Mouse (Mus musculus): Measurements from ENCODE around the gene Dlec1. TPM values are rescaled to one million over a fixed set of nuclear protein-coding genes. Genes with fewer than 3 reads are reported as not detected.

The Dlec1 gene
- polyA plus RNA-seq, 1 experiment from 2014 or later: 0.56 TPM

DNA sequence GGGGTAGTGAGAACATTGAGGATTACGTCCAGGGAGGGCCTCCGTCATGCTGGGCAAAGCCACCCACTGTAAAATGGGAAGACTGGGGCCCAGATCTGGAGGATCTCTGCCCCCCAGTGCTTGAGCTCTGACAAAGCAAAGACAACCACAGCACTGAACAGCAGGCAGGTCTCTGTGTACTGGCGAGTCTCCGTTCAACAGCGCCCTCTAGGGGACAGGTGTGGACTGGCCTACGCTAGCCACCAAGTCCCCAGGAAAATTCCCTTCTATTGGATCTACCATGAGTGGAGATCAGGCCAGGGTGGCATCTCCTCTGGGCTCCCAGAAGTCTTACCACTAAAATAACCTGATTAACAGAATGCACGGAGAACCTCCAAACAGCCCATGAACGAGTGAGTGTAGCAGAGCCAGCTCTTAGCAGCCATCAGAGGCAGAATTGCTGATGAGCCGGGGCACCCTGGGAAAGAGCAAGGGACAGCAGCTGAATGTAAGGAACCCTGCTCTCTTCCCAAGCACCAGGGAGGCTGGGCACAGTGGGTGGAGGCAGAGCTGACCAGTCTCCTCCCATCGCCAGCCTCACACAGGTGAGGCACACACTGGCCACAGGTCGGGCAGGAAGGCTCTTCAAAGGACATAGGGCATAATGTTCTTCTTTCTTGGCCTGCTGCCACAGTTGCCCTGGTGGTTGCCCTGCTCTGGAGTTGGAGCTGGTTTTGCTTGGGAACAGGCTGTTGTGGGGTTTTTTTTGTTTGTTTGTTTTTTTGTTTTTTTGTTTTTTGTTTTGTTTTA, 90.1 kb downstream of the Dlec1 start:
- Histone ChIP-seq H3K27me3 (ENCODE audit: control insufficient read depth, insufficient read depth, low read length) (no peaks in the 10 kb centered on the region), H3K27ac (ENCODE audit: low read depth, low read length) (no peak overlapping the region), H3K9me3 (replicated peaks; ENCODE audit: control insufficient read depth, low read length) (no peaks in the 10 kb centered on the region), H3K4me2 (no peak overlapping the region), H3K36me3 (ENCODE audit: control insufficient read depth, insufficient read depth, low read length) (no peaks in the 10 kb centered on the region), H3K4me1 (ENCODE audit: control insufficient read depth, insufficient read depth, low read length) (no peaks in the 10 kb centered on the region), H3K9ac (ENCODE audit: low read depth, low read length) (no peak overlapping the region), H3K4me3 (ENCODE audit: low read depth, low read length) (no peak overlapping the region)
- WGBS (ENCODE audit: insufficient replicate concordance): 34% methylated on average over 11 of the region's 11 CpGs
- ATAC-seq (replicated peaks; ENCODE audit: insufficient number of reproducible peaks, low FRiP score, low TSS enrichment): no peak

Other genes starting within 250 kb of the Dlec1 start
- gene Ctdspl, start 176.0 kb upstream of the Dlec1 start, polyA plus RNA-seq (2014; fragmentation: Nextera tagmentation; extraction: Ambion mirVana): 8.5 and 10.5 TPM in 2 replicates
- gene Vill, start 49.7 kb upstream of the Dlec1 start, polyA plus RNA-seq (2014; fragmentation: Nextera tagmentation; extraction: Ambion mirVana): 12.3 and 13.5 TPM in 2 replicates
- 18.0 and 18.2 TPM in 2 replicates for gene Plcd1, start 9.0 kb upstream of the Dlec1 start, polyA plus RNA-seq (2014; fragmentation: Nextera tagmentation; extraction: Ambion mirVana)
- gene Acaa1b, start 54.6 kb downstream of the Dlec1 start, polyA plus RNA-seq (2014; fragmentation: Nextera tagmentation; extraction: Ambion mirVana): 0.50 TPM in 1 of 2 replicates, not detected in the other
- gene Gm47289, start 56.7 kb downstream of the Dlec1 start, polyA plus RNA-seq (2014; fragmentation: Nextera tagmentation; extraction: Ambion mirVana): not detected in 2 replicates
- gene Slc22a13, start 106.6 kb downstream of the Dlec1 start, polyA plus RNA-seq (2014; fragmentation: Nextera tagmentation; extraction: Ambion mirVana): not detected in 2 replicates
- gene Oxsr1, start 219.9 kb downstream of the Dlec1 start, polyA plus RNA-seq (2014; fragmentation: Nextera tagmentation; extraction: Ambion mirVana): 9.9 and 11.9 TPM in 2 replicates
- gene Acaa1a, start 237.2 kb downstream of the Dlec1 start, polyA plus RNA-seq (2014; fragmentation: Nextera tagmentation; extraction: Ambion mirVana): 72.5 and 81.2 TPM in 2 replicates
- gene Myd88, start 238.9 kb downstream of the Dlec1 start, polyA plus RNA-seq (2014; fragmentation: Nextera tagmentation; extraction: Ambion mirVana): 12.5 and 13.3 TPM in 2 replicates